Mouse (Mus musculus): Measurements from ENCODE around the gene Gipc3.

DNA sequence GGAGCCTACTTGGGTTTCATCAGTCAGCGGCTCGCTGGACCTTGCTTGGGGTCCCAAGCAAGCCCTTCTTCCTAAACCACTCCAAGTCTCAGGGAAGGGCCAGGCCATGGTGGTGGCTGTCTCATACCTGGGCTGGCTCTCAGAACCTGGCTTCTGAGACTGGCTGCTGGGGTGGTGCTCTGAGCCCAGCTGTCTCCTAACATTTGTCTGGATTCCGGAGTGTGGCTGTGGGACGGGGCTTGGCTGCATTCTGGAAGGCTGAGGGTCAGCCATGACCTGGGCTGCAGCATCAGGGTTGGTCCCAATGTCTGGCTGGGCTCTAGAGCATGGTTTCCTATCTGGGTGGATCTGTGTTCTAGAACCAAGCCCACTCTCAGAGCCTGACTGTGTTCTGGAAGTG, 6.5 kb downstream of the Gipc3 start:
- TF ChIP-seq CTCF (IDR thresholded peaks at IDR 0.05; ENCODE audit: control insufficient read depth, insufficient read depth, low read length) (no peak), POLR2A (IDR thresholded peaks at IDR 0.05; ENCODE audit: borderline replicate concordance, control insufficient read depth, low read depth, low read length) (no peak)
